ENCODE assay signal across 21 mouse cellular contexts in genomic region chr4:120631828-120632227, GRCm38 (mm10). TPM values are rescaled to one million over a fixed set of nuclear protein-coding genes. Genes with fewer than 3 reads are reported as not detected.
DNase-seq lines count a peak whose midpoint lies in the region; ATAC-seq lines count a peak whose summit lies in the region.
"Had no signal": no experiment of that assay in that cellular context is flagged by ENCODE, and none has a peak within 500 bp of the region (broad histone marks: within the 10 kb centered on the region; RNA-seq: fewer than 3 reads in every experiment).

No protein-coding gene starts in this region.

- DNase-seq in spleen, adult 12 weeks (ENCODE audit: low spot score): peak; percentile 12
- DNase-seq in spleen, adult 18-20 months: no peak
- DNase-seq in c-Kit-positive CD71-positive TER-119-negative erythroid progenitor cells, embryonic 14.5 days (ENCODE audit: low read depth): peak; percentile 67
- peak; percentile 75 for DNase-seq in liver, embryonic 13.5 days
- no peak for DNase-seq in cerebellum, adult 8-10 months
- no peak for DNase-seq in cerebellum, adult 9-10 months
- DNase-seq: adrenal gland, postnatal 14 days; gastrocnemius, adult 2 months; heart, adult 18-20 months; heart, postnatal 10 days; lung, postnatal 10 days; midbrain, embryonic 14.5 days had no signal

- no peaks in the 10 kb centered on the region for H3K27me3 ChIP-seq in liver, embryonic 13.5 days
- H3K27me3 ChIP-seq in stomach, embryonic 15.5 days (replicated peaks): no peaks in the 10 kb centered on the region
- H3K27me3 ChIP-seq: embryonic facial prominence, embryonic 15.5 days; limb, embryonic 13.5 days had no signal

- peaks cover 84% of the 10 kb centered on the region for H3K4me1 ChIP-seq in liver, embryonic 13.5 days (replicated peaks)
- no peaks in the 10 kb centered on the region for H3K4me1 ChIP-seq in stomach, embryonic 15.5 days
- H3K4me1 ChIP-seq: embryonic facial prominence, embryonic 15.5 days; limb, embryonic 13.5 days had no signal

- peak; percentile 94 for ATAC-seq in liver, embryonic 13.5 days (ENCODE audit: low read depth)
- peak; percentile 82; the same call in 1 of the 2 replicates for ATAC-seq in stomach, embryonic 15.5 days (ENCODE audit: insufficient read depth, low FRiP score, low read depth)
- ATAC-seq: forebrain, embryonic 16.5 days; hindbrain, postnatal 0 days had no signal

- H3K4me2 ChIP-seq in liver, embryonic 13.5 days: peak overlapping the region; percentile 39
- no peak overlapping the region for H3K4me2 ChIP-seq in stomach, embryonic 15.5 days
- H3K4me2 ChIP-seq: embryonic facial prominence, embryonic 15.5 days; limb, embryonic 13.5 days had no signal

- WGBS in liver, embryonic 13.5 days (ENCODE audit: insufficient replicate concordance): 21% methylated on average over 6 of the region's 6 CpGs
- 48% methylated on average over 6 of the region's 6 CpGs for WGBS in stomach, embryonic 15.5 days

- H3K4me3 ChIP-seq in liver, embryonic 13.5 days (replicated peaks): no peak overlapping the region
- H3K4me3 ChIP-seq in stomach, embryonic 15.5 days (replicated peaks): no peak overlapping the region
- H3K4me3 ChIP-seq: embryonic facial prominence, embryonic 15.5 days; gastrocnemius, adult 2 months; layer of hippocampus, adult 2 months; limb, embryonic 13.5 days had no signal

- peak overlapping the region; percentile 98 for H3K27ac ChIP-seq in liver, embryonic 13.5 days
- no peak overlapping the region for H3K27ac ChIP-seq in stomach, embryonic 15.5 days
- H3K27ac ChIP-seq: embryonic facial prominence, embryonic 15.5 days; gastrocnemius, adult 2 months; hindbrain, postnatal 0 days; layer of hippocampus, adult 2 months; limb, embryonic 13.5 days had no signal

- H3K9ac ChIP-seq in liver, embryonic 13.5 days: peak overlapping the region; percentile 60
- no peak overlapping the region for H3K9ac ChIP-seq in stomach, embryonic 15.5 days
- H3K9ac ChIP-seq: embryonic facial prominence, embryonic 15.5 days; limb, embryonic 13.5 days had no signal

- no peaks in the 10 kb centered on the region for H3K36me3 ChIP-seq in liver, embryonic 13.5 days
- H3K36me3 ChIP-seq in stomach, embryonic 15.5 days: no peaks in the 10 kb centered on the region
- H3K36me3 ChIP-seq: embryonic facial prominence, embryonic 15.5 days; limb, embryonic 13.5 days had no signal

- no peaks in the 10 kb centered on the region for H3K9me3 ChIP-seq in liver, embryonic 13.5 days (replicated peaks)
- no peaks in the 10 kb centered on the region for H3K9me3 ChIP-seq in stomach, embryonic 15.5 days
- H3K9me3 ChIP-seq: embryonic facial prominence, embryonic 15.5 days; limb, embryonic 13.5 days had no signal

RNA-seq across cellular contexts. Expression of gene Cited4, which starts 34.5 kb away (rescaled TPM):
- 124 and 128 TPM in 2 replicates for polyA plus RNA-seq in liver, embryonic 13.5 days (2015; fragmentation: Nextera tagmentation; extraction: Ambion mirVana)
- polyA plus RNA-seq in stomach, embryonic 15.5 days (2015; fragmentation: Nextera tagmentation; extraction: Ambion mirVana): 8.4 and 13.2 TPM in 2 replicates

RNA-seq across cellular contexts. Expression of gene Gm8439, which starts 43.3 kb away (rescaled TPM):
- not detected in 2 replicates for polyA plus RNA-seq in liver, embryonic 13.5 days (2015; fragmentation: Nextera tagmentation; extraction: Ambion mirVana)
- 0.37 TPM in 1 of 2 replicates, not detected in the other for polyA plus RNA-seq in stomach, embryonic 15.5 days (2015; fragmentation: Nextera tagmentation; extraction: Ambion mirVana)
- polyA plus RNA-seq: cortical plate, adult 2 months; embryonic facial prominence, embryonic 15.5 days; forebrain, embryonic 16.5 days; hindbrain, postnatal 0 days; kidney, embryonic 16.5 days; limb, embryonic 13.5 days; midbrain, embryonic 14.5 days; spleen, adult 2 months had no signal

Comparison
In these comparisons a context has a peak if more than half of its experiments do, and no peak if none do; other contexts are left out.
1. DNase-seq: peak in spleen, adult 12 weeks (single experiment), c-Kit-positive CD71-positive TER-119-negative erythroid progenitor cells, embryonic 14.5 days (single experiment) and liver, embryonic 13.5 days (single experiment); none in spleen, adult 18-20 months (0 of 2), cerebellum, adult 8-10 months (single experiment) and cerebellum, adult 9-10 months (single experiment).